Mouse (Mus musculus): ENCODE measurements around the gene Cnot6l. TPM values are rescaled to one million over a fixed set of nuclear protein-coding genes. Genes with fewer than 3 reads are reported as not detected.

Gene Cnot6l
- total RNA-seq, 1 experiment, result 8.4 TPM

DNA sequence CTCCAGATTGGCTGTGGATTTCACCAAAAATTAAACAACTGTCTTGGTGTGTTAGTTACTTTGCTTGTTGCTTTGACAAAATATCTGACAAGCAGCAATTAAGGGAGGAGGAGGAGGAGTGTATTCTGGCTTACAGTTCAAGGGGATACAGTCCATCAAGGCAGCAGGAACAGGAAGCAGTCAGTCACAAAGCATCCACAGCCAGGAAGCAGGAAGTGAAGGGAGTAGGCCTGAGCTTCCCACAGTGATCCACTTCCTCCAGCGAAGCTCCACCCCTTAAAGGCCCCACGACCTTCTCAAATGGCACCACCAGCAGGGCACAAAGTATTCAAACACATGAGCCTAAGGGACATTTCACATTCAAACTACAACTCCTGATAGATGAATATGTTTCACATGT lies 2.8 kb upstream of the Cnot6l start:
- Histone ChIP-seq H3K27ac (ENCODE audit: insufficient read depth, low read depth, low read length, poor library complexity, severe bottlenecking) (no peak overlapping the region), H3K9me3 (ENCODE audit: control insufficient read depth, insufficient read depth, low read depth, low read length) (no peaks in the 10 kb centered on the region), H3K4me3 (ENCODE audit: insufficient read depth in 1 of 2, low read depth in 1 of 2, low read length in 2 of 2, poor library complexity in 1 of 2, severe bottlenecking in 1 of 2) (no peak overlapping the region), H3K9ac (ENCODE audit: insufficient read depth, low read depth, low read length, poor library complexity, severe bottlenecking) (no peak overlapping the region), H3K36me3 (ENCODE audit: control insufficient read depth, insufficient read depth, low read length, poor library complexity, severe bottlenecking) (no peaks in the 10 kb centered on the region), H3K4me1 (ENCODE audit: control insufficient read depth in 2 of 2, insufficient read depth in 2 of 2, low read length in 2 of 2, poor library complexity in 1 of 2) (0 out of 4 replicates have a peak, but pooled peaks cover 0 to 2% of the 10 kb centered on the region in 2 experiments)
- in situ Hi-C loops (cut with MboI; ENCODE audit: low sequenced_read_pairs in 2 of 2, unreplicated experiment in 2 of 2), result no loop called here
- DNase-seq (ENCODE audit: low read depth, low spot score), result no peak
- TF ChIP-seq MAFK (IDR thresholded peaks at IDR 0.05; ENCODE audit: insufficient read depth, low read depth, low read length) (no peak), HCFC1 (IDR thresholded peaks at IDR 0.05; ENCODE audit: borderline replicate concordance, insufficient read depth, low read length) (no peak), CHD2 (IDR thresholded peaks at IDR 0.05; ENCODE audit: low read depth, low read length) (no peak), ZNF384 (IDR thresholded peaks at IDR 0.05; ENCODE audit: low read depth, low read length) (no peak), ZC3H11A (IDR thresholded peaks at IDR 0.05; ENCODE audit: borderline replicate concordance, low read depth, low read length) (no peak)

DNA sequence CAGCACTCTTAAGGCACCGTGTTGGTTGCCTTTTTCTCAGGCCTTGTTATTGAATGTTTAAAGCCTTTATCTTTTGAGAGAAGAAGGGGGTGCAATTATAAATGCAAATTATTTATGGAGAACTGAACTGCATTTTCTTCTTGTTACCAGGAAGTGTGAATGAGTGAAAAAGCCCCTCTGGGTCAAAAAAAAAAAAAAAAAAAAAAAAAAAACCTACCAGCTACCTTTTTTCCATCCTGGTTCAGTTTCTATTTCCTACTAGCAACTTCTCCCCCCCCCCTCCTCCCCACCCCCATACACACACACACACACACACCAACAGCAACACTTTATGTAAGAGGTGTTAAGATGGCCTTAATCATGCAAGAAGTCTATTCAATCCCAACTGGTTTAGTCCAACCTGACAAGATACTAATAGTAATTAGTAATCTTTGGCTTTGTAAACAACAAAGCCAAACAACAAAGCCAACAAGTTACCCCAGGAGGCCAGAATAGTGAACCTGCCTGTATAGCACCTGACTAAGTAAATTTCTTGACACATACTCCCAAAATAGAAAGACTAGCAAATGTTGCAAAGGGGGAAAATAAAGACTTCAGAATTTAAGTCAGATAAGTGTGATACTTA lies 463 bp downstream of the Cnot6l start:
- H3K9me3 ChIP-seq (ENCODE audit: control insufficient read depth, insufficient read depth, low read depth, low read length), result no peaks in the 10 kb centered on the region
- in situ Hi-C loops (cut with MboI; ENCODE audit: low sequenced_read_pairs in 2 of 2, unreplicated experiment in 2 of 2), result no loop called here
- no peak for TF ChIP-seq MAFK (IDR thresholded peaks at IDR 0.05; ENCODE audit: insufficient read depth, low read depth, low read length)
- no peak for TF ChIP-seq ZNF384 (IDR thresholded peaks at IDR 0.05; ENCODE audit: low read depth, low read length)
- no peak for TF ChIP-seq CHD2 (IDR thresholded peaks at IDR 0.05; ENCODE audit: low read depth, low read length)
- TF ChIP-seq ZC3H11A (IDR thresholded peaks at IDR 0.05; ENCODE audit: borderline replicate concordance, low read depth, low read length), result no peak
- TF ChIP-seq HCFC1 (IDR thresholded peaks at IDR 0.05; ENCODE audit: borderline replicate concordance, insufficient read depth, low read length), result no peak
- no peak overlapping the region; the same call in 1 of the 2 replicates for H3K27ac ChIP-seq (ENCODE audit: insufficient read depth, low read depth, low read length, poor library complexity, severe bottlenecking)
- peaks cover 2 to 4% of the 10 kb centered on the region in 2 experiments; a peak in 2 of 4 replicates for H3K4me1 ChIP-seq (ENCODE audit: control insufficient read depth in 2 of 2, insufficient read depth in 2 of 2, low read length in 2 of 2, poor library complexity in 1 of 2)
- H3K36me3 ChIP-seq (ENCODE audit: control insufficient read depth, insufficient read depth, low read length, poor library complexity, severe bottlenecking), result no peaks in the 10 kb centered on the region
- H3K4me3 ChIP-seq (ENCODE audit: insufficient read depth in 1 of 2, low read depth in 1 of 2, low read length in 2 of 2, poor library complexity in 1 of 2, severe bottlenecking in 1 of 2), result peak overlapping the region; percentile 80 to 90
- H3K9ac ChIP-seq (ENCODE audit: insufficient read depth, low read depth, low read length, poor library complexity, severe bottlenecking), result peak overlapping the region; percentile 91
- DNase-seq (ENCODE audit: low read depth, low spot score), result no peak

DNA sequence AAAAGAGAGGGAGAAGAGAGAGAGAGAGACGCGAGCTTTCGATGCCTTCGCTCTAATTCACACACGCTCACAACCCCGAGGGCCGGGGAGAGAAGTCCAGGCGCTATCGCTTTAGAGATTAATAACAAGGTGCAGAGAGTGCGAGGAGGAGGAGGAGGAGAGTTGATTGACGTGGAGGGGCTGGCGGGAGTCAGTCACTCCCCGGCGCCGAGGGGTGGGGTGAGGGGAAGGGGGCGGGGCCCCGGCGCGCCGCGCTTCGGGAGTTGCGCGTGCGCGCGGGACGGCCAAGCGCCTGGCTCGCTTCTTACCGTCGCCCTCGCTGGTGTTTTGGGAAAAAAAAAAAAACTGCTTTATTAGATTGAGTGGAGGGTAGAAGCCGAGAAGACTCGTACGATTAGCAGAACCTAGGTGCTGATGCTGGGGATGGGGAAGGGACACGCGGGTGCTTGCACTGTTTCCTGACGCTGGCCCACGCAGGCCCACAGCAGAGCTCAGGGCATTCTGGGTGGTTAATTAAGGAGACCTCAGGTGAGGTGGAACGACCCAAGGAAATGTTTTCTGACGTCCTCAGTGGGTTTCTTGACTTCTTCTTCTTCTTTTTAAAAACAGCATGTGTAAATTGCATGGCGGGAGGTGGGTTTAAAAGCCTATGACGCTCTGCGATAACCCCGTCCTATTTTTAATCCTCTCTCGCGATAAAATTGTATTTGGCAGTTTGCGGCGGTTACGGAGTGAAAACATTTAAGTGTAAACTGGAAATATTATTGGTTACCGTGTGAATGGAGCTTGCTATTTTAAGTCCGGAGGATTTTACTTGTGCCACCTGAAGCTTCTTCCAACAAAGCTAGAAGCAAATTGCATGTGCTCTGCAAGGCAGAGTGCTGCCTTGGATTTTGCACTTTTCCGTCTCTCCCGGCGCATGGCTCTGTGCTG lies 1.3 kb downstream of the Cnot6l start:
- H3K27ac ChIP-seq (ENCODE audit: insufficient read depth, low read depth, low read length, poor library complexity, severe bottlenecking), result peak overlapping the region; percentile 64
- H3K4me3 ChIP-seq (ENCODE audit: insufficient read depth in 1 of 2, low read depth in 1 of 2, low read length in 2 of 2, poor library complexity in 1 of 2, severe bottlenecking in 1 of 2), result peak overlapping the region; percentile 80 to 90
- peak overlapping the region; percentile 91 for H3K9ac ChIP-seq (ENCODE audit: insufficient read depth, low read depth, low read length, poor library complexity, severe bottlenecking)
- TF ChIP-seq CHD2 (IDR thresholded peaks at IDR 0.05; ENCODE audit: low read depth, low read length) (peak; percentile 95), MAFK (IDR thresholded peaks at IDR 0.05; ENCODE audit: insufficient read depth, low read depth, low read length) (no peak), ZNF384 (IDR thresholded peaks at IDR 0.05; ENCODE audit: low read depth, low read length) (peak; percentile 82)
- no peaks in the 10 kb centered on the region for H3K36me3 ChIP-seq (ENCODE audit: control insufficient read depth, insufficient read depth, low read length, poor library complexity, severe bottlenecking)
- H3K4me1 ChIP-seq (ENCODE audit: control insufficient read depth in 2 of 2, insufficient read depth in 2 of 2, low read length in 2 of 2, poor library complexity in 1 of 2), result peaks cover 2 to 4% of the 10 kb centered on the region in 2 experiments; a peak in 2 of 4 replicates
- in situ Hi-C loops (cut with MboI; ENCODE audit: low sequenced_read_pairs in 2 of 2, unreplicated experiment in 2 of 2), result no loop called here
- H3K9me3 ChIP-seq (ENCODE audit: control insufficient read depth, insufficient read depth, low read depth, low read length), result no peaks in the 10 kb centered on the region
- peak; percentile 59 for DNase-seq (ENCODE audit: low read depth, low spot score)

DNA sequence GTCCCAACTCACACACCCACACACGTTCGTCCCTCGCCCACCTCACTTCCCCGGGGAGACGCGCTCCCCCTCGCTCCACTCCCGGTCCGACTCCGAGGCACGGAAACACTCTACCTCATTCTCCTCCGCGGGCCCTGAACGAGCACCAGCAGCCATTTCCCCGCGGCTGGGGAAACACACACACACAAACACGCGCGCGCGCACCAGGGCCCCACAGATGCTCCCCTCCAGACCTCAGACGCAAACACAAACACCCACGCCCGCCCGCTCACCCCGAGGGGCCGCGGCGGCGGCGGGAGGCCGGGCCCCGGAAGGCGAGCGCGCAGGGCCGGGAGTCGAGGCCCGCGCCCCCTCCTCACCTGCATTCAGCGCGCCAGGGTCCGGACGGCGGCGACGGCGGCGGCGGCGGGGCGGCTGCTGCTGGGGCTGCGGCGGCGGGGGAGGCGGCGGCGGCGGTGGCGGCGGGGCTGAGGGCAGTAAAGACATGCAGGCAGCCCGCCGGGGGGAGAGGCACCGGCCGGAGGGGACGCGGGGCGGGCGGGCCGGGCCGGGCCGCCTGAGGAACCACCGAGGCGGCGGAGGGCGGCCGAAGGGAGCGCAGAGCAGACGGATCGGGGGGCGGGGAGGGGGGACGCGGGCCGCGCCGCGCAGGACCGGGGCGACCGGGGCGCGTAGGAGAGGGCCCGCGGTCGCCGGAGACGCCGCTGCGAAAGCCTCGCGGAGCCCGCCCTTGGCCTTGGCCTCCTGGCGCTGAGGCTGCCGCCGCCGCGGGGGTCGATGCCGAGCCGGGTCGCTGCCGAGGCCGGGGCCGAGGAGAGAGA lies 2.2 kb downstream of the Cnot6l start:
- Histone ChIP-seq H3K4me1 (ENCODE audit: control insufficient read depth in 2 of 2, insufficient read depth in 2 of 2, low read length in 2 of 2, poor library complexity in 1 of 2) (peaks cover 2 to 4% of the 10 kb centered on the region in 2 experiments; a peak in 2 of 4 replicates), H3K9me3 (ENCODE audit: control insufficient read depth, insufficient read depth, low read depth, low read length) (no peaks in the 10 kb centered on the region), H3K36me3 (ENCODE audit: control insufficient read depth, insufficient read depth, low read length, poor library complexity, severe bottlenecking) (no peaks in the 10 kb centered on the region), H3K9ac (ENCODE audit: insufficient read depth, low read depth, low read length, poor library complexity, severe bottlenecking) (peak overlapping the region; percentile 86), H3K4me3 (ENCODE audit: insufficient read depth in 1 of 2, low read depth in 1 of 2, low read length in 2 of 2, poor library complexity in 1 of 2, severe bottlenecking in 1 of 2) (peak overlapping the region; percentile 85 to 90), H3K27ac (ENCODE audit: insufficient read depth, low read depth, low read length, poor library complexity, severe bottlenecking) (peak overlapping the region; percentile 64)
- no peak for DNase-seq (ENCODE audit: low read depth, low spot score)
- in situ Hi-C loops (cut with MboI; ENCODE audit: low sequenced_read_pairs in 2 of 2, unreplicated experiment in 2 of 2), result no loop called here
- TF ChIP-seq CHD2 (IDR thresholded peaks at IDR 0.05; ENCODE audit: low read depth, low read length), result no peak

Data from ES-E14 (cell line).